Mouse (Mus musculus) intestine, embryonic 16.5 days (tissue): Measurements from ENCODE around the gene Tbcd. TPM values are rescaled to one million over a fixed set of nuclear protein-coding genes. Genes with fewer than 3 reads are reported as not detected.
A peak's percentile ranks its signal among the peaks of the same experiment; 100 is the strongest.

Source experiments
- ATAC-seq: fragments of 200-750 bp; cut with Nextera tagmentation; 2 replicates; pipeline ENCODE4 v1.8.0; 2017; ENCODE audit warnings: moderate TSS enrichment, moderate library complexity
- H3K27ac ChIP-seq: fragments of 300-500 bp; sonication (generic); 2 replicates; pipeline ENCODE4 v1.5.1; 2014; ENCODE audit warnings: mild to moderate bottlenecking, low read length
- H3K27me3 ChIP-seq: fragments of 300-500 bp; sonication (generic); replicated peaks from 2 replicates; pipeline ENCODE4 v1.6.1; 2014; ENCODE audit warnings: low read length, control low read depth, mixed read lengths; ENCODE audit not compliant: control insufficient read depth, insufficient read depth
- H3K36me3 ChIP-seq: fragments of 300-500 bp; sonication (generic); 2 replicates; pipeline ENCODE4 v1.6.1; 2014; ENCODE audit warnings: low read length, control low read depth; ENCODE audit not compliant: control insufficient read depth, insufficient read depth
- H3K4me1 ChIP-seq: fragments of 300-500 bp; sonication (generic); 2 replicates; pipeline ENCODE4 v1.6.1; 2014; ENCODE audit warnings: low read length, control low read depth, mixed read lengths; ENCODE audit not compliant: control insufficient read depth, insufficient read depth
- H3K4me2 ChIP-seq: fragments of 300-500 bp; sonication (generic); 2 replicates; pipeline ENCODE4 v1.6.1; 2014; ENCODE audit warnings: low read depth, low read length, control low read depth
- H3K4me3 ChIP-seq: fragments of 300-500 bp; sonication (generic); 2 replicates; pipeline ENCODE4 v1.5.1; 2014; ENCODE audit warnings: mild to moderate bottlenecking, low read length
- H3K9ac ChIP-seq: fragments of 300-500 bp; sonication (generic); 2 replicates; pipeline ENCODE4 v1.6.1; 2014; ENCODE audit warnings: low read depth, low read length
- H3K9me3 ChIP-seq: fragments of 300-500 bp; sonication (generic); 2 replicates; pipeline ENCODE4 v1.6.1; 2016; ENCODE audit warnings: low read length, control low read depth; ENCODE audit not compliant: control insufficient read depth
- WGBS: fragments of 180-500 bp; shearing (Covaris S2); extraction: QIAGEN DNeasy Blood & Tissue Kit; methylation state at CpG from one replicate; pipeline ENCODE4 v1.1.7; 2014; 5-methylcytosine and 5-hydroxymethylcytosine counted together
- polyA plus RNA-seq: library from polyadenylated mRNA; unstranded; fragments of >200 nt; fragmentation: Nextera tagmentation; extraction: Ambion mirVana; gene quantifications from 2 replicates; pipeline ENCODE4 v1.2.1, GENCODE M21; 2015

The Tbcd gene
- polyA plus RNA-seq, 1 experiment from 2014 or later, result 35.3 TPM

GRCm38 (mm10) chr11:121629529-121629928 lies 177.8 kb downstream of the Tbcd start:
- no peaks in the 10 kb centered on the region for H3K27me3 ChIP-seq
- H3K4me2 ChIP-seq, result no peak overlapping the region
- peaks cover 3% of the 10 kb centered on the region; the same call in 1 of the 2 replicates for H3K36me3 ChIP-seq
- no peak overlapping the region for H3K4me3 ChIP-seq
- H3K4me1 ChIP-seq, result no peaks in the 10 kb centered on the region
- H3K9ac ChIP-seq, result no peak overlapping the region
- no peak for ATAC-seq
- no peaks in the 10 kb centered on the region for H3K9me3 ChIP-seq
- H3K27ac ChIP-seq, result no peak overlapping the region
- 95% methylated on average over 6 of the region's 6 CpGs for WGBS

- Histone ChIP-seq H3K4me2 (no peak overlapping the region), H3K27me3 (no peaks in the 10 kb centered on the region), H3K36me3 (peaks cover 3% of the 10 kb centered on the region; the same call in 1 of the 2 replicates), H3K9me3 (no peaks in the 10 kb centered on the region), H3K9ac (no peak overlapping the region), H3K4me3 (no peak overlapping the region), H3K4me1 (no peaks in the 10 kb centered on the region), H3K27ac (no peak overlapping the region)
- ATAC-seq, result no peak
- 75% methylated on average over 4 of the region's 4 CpGs for WGBS
These were observed 178.7 kb downstream of the Tbcd start for GRCm38 (mm10) chr11:121630406-121630805.

- no peak overlapping the region for H3K9ac ChIP-seq
- WGBS, result 96% methylated on average over 7 of the region's 7 CpGs
- no peak for ATAC-seq
- H3K4me2 ChIP-seq, result no peak overlapping the region
- no peaks in the 10 kb centered on the region for H3K4me1 ChIP-seq
- H3K36me3 ChIP-seq, result peaks cover 3% of the 10 kb centered on the region; the same call in 1 of the 2 replicates
- H3K27me3 ChIP-seq, result no peaks in the 10 kb centered on the region
- H3K9me3 ChIP-seq, result no peaks in the 10 kb centered on the region
- no peak overlapping the region for H3K27ac ChIP-seq
- H3K4me3 ChIP-seq, result no peak overlapping the region
These were observed 179.7 kb downstream of the Tbcd start for GRCm38 (mm10) chr11:121631410-121631809.

GRCm38 (mm10) chr11:121636646-121637045 lies 184.9 kb downstream of the Tbcd start:
- Histone ChIP-seq H3K9me3 (no peaks in the 10 kb centered on the region), H3K36me3 (peaks cover 9% of the 10 kb centered on the region), H3K4me3 (no peak overlapping the region), H3K27ac (no peak overlapping the region), H3K4me1 (no peaks in the 10 kb centered on the region), H3K4me2 (no peak overlapping the region), H3K9ac (no peak overlapping the region), H3K27me3 (no peaks in the 10 kb centered on the region)
- 90% methylated on average over 10 of the region's 10 CpGs for WGBS
- no peak for ATAC-seq

- 81% methylated on average over 2 of the region's 2 CpGs for WGBS
- no peak overlapping the region for H3K4me2 ChIP-seq
- no peak for ATAC-seq
- no peak overlapping the region for H3K9ac ChIP-seq
- H3K4me3 ChIP-seq, result no peak overlapping the region
- no peaks in the 10 kb centered on the region for H3K27me3 ChIP-seq
- peaks cover 11% of the 10 kb centered on the region for H3K36me3 ChIP-seq
- no peak overlapping the region for H3K27ac ChIP-seq
- H3K9me3 ChIP-seq, result no peaks in the 10 kb centered on the region
- H3K4me1 ChIP-seq, result no peaks in the 10 kb centered on the region
These were observed 189.9 kb downstream of the Tbcd start for GRCm38 (mm10) chr11:121641501-121642145.

GRCm38 (mm10) chr11:121645394-121645793 lies 193.6 kb downstream of the Tbcd start:
- Histone ChIP-seq H3K9me3 (no peaks in the 10 kb centered on the region), H3K4me2 (no peak overlapping the region), H3K9ac (no peak overlapping the region), H3K36me3 (peaks cover 2% of the 10 kb centered on the region; the same call in 1 of the 2 replicates), H3K27ac (no peak overlapping the region), H3K4me1 (no peaks in the 10 kb centered on the region), H3K4me3 (no peak overlapping the region), H3K27me3 (no peaks in the 10 kb centered on the region)
- no peak for ATAC-seq
- 83% methylated on average over 6 of the region's 6 CpGs for WGBS

GRCm38 (mm10) chr11:121647321-121647720 lies 195.6 kb downstream of the Tbcd start:
- H3K27me3 ChIP-seq, result no peaks in the 10 kb centered on the region
- H3K4me3 ChIP-seq, result no peak overlapping the region
- no peak overlapping the region for H3K27ac ChIP-seq
- no peak for ATAC-seq
- H3K36me3 ChIP-seq, result peaks cover 2% of the 10 kb centered on the region; the same call in 1 of the 2 replicates
- 72% methylated on average over 9 of the region's 9 CpGs for WGBS
- no peaks in the 10 kb centered on the region for H3K9me3 ChIP-seq
- no peak overlapping the region for H3K4me2 ChIP-seq
- H3K4me1 ChIP-seq, result no peaks in the 10 kb centered on the region
- no peak overlapping the region for H3K9ac ChIP-seq

GRCm38 (mm10) chr11:121648166-121648565 lies 196.4 kb downstream of the Tbcd start:
- Histone ChIP-seq H3K9ac (no peak overlapping the region), H3K4me3 (no peak overlapping the region), H3K36me3 (peaks cover 2% of the 10 kb centered on the region; the same call in 1 of the 2 replicates), H3K9me3 (no peaks in the 10 kb centered on the region), H3K4me2 (no peak overlapping the region), H3K27me3 (no peaks in the 10 kb centered on the region), H3K4me1 (no peaks in the 10 kb centered on the region), H3K27ac (no peak overlapping the region)
- ATAC-seq, result no peak
- WGBS, result 94% methylated on average over 5 of the region's 5 CpGs

GRCm38 (mm10) chr11:121649900-121650299 lies 198.2 kb downstream of the Tbcd start:
- H3K4me3 ChIP-seq, result no peak overlapping the region
- no peaks in the 10 kb centered on the region for H3K36me3 ChIP-seq
- H3K4me1 ChIP-seq, result no peaks in the 10 kb centered on the region
- WGBS, result 47% methylated on average over 10 of the region's 10 CpGs
- H3K9me3 ChIP-seq, result no peaks in the 10 kb centered on the region
- no peak overlapping the region for H3K4me2 ChIP-seq
- H3K27me3 ChIP-seq, result no peaks in the 10 kb centered on the region
- no peak overlapping the region for H3K27ac ChIP-seq
- ATAC-seq, result peak; percentile 71
- no peak overlapping the region for H3K9ac ChIP-seq

- no peak overlapping the region for H3K27ac ChIP-seq
- H3K4me3 ChIP-seq, result no peak overlapping the region
- H3K27me3 ChIP-seq, result no peaks in the 10 kb centered on the region
- H3K9me3 ChIP-seq, result no peaks in the 10 kb centered on the region
- no peaks in the 10 kb centered on the region for H3K4me1 ChIP-seq
- H3K4me2 ChIP-seq, result no peak overlapping the region
- no peak for ATAC-seq
- 80% methylated on average over 11 of the region's 11 CpGs for WGBS
- H3K9ac ChIP-seq, result no peak overlapping the region
- no peaks in the 10 kb centered on the region for H3K36me3 ChIP-seq
These were observed 198.9 kb downstream of the Tbcd start for GRCm38 (mm10) chr11:121650668-121651067.
